Mouse (Mus musculus) cerebellum, postnatal 4 days (tissue): Measurements from ENCODE around the gene Fam171a1.

Experiments used
- DNase-seq, 2 experiments: peaks; one replicate each; pipeline ENCODE4 v3.0.0; 2022; ENCODE audit warnings: low spot score in 2 of 2, mixed read lengths in 1 of 2

Gene Fam171a1

DNA sequence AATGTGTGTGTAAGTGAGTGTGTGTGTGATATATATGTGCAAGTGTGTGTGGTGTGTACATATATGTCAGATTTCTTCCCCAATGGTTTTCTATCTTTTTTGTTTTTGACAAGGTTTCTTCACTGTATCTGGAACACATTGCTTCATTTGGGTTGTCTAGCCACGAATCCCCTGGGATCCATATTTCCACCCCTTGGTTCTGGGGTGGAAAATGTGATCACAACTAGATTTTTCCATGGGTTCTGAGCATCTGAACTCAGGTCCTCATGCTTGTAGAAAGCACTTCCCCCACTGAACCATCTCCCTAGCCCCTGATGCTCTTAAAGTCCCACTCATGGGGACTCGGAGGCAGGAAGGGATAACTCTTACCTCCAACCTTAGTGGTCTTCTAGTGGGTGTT is 159.3 kb downstream of the Fam171a1 start:
- no peak for DNase-seq

DNA sequence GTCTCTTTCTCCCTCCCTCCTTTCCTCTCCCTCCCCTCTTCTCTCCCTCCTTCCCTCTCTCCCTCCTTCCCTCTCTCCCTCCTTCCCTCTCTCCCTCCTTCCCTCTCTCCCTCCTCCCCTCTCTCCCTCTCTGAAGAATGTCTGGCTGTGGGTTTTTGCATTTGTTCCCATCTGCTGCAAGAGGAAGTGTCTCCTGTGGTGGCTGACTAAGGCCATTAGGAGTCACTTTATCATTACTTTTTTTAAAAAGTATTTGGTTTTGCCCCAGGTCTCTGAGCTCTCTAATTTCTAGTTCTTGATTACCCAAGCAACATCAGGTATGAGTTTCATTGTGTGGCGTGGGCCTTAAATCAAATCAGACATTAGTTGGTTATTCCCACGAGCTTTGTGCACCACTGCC is 162.1 kb downstream of the Fam171a1 start:
- no peak for DNase-seq
